Mouse (Mus musculus) adrenal gland, adult 2 months (tissue): ENCODE measurements around the gene Tarbp1. TPM values are rescaled to one million over a fixed set of nuclear protein-coding genes. Genes with fewer than 3 reads are reported as not detected.
"Not testable (repeated sequence)": the region's sequence is repeated elsewhere in the genome, so short reads cannot be mapped to it uniquely, and the experiment has no call there.

Experiments used
- DNase-seq: peaks from one replicate; pipeline ENCODE4 v3.0.0; 2021
- polyA plus RNA-seq: library from polyadenylated mRNA; depleted of rRNA; stranded (reverse); fragments of >200 nt; gene quantifications from 2 replicates; pipeline ENCODE4 v1.2.3, GENCODE M21; 2012; rRNA removed
- total RNA-seq, 2 experiments: library from RNA; stranded (reverse); gene quantifications; 2 replicates each; pipeline ENCODE4 v1.2.3; 2021

Gene Tarbp1
- total and polyA plus RNA-seq, 3 experiments = 4.1 to 5.0 (median 4.8) TPM

DNA sequence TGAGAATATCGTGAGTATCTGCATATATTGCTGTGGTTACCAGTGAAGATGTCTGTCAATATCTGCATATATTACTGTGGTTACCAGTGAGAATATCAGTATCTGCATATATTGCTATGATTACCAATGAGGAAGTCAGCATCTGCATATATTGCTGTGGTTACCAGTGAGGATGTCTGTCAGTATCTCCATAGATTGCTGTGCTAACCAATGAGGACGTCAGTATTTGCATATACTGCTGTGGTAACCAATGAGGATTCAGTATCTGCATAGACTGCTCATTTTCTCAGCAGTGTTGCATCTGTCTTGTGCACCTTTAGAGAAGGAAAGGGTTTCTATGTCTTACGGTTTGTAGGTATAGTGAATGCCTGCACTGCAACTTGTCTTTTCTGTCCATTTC, 54.0 kb downstream of the Tarbp1 start:
- no peak for DNase-seq

DNA sequence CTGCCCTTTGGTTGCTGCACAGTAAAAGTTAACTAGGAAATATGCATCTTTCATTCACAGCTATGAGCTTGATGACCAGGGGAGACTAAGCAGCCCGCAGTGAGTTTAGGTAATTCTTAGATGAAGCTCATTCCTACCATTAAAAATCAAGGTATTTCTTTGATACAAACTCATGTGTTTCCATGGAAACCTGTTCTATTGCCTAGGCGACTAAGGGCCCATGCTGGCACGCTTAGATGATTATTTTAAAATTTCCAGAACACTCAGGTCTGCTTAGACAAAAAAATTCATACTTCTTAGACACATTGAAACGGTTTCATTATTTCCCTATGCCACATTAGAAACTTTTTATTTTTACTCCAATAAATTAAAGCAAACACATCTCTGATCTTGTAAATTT, 69.8 kb downstream of the Tarbp1 start:
- no peak for DNase-seq

DNA sequence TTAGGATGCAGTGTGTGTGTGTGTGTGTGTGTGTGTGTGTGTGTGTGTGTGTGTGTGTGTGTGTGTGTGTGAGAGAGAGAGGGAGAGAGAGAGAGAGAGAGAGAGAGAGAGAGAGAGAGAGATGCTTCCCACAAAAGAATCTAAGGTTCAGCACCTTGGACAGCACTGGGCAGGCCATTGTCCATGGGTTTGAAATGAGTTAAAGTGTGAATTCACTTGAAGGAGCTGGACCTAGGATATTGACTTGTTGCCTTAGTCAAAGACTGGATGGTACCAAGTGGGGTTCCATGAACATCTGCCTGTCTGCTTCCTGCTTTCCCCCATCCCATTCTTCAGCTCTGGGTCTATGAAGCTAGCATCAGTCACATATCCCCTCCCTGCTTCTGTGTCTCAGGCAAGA, 70.3 kb downstream of the Tarbp1 start:
- not testable (repeated sequence) for DNase-seq

DNA sequence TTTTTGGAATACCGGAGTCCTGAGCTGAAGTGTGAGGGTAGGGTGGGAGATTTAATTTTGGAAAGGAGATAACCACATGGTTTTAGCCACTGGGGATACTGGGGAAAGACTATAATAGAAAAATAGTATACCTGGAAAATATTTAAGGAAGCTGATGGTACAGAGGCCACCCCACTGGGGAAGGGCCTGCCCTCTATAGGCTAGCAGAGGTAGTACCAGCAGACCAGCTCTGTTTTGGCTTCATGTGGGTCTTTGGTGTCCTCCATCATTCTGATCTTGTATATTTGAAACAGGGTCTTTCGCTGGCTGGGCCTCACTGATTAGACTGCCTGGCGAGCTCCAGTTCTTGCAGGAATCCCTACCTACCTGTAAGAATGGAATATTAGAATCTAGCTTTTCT, 76.5 kb downstream of the Tarbp1 start:
- DNase-seq = peak; percentile 7

DNA sequence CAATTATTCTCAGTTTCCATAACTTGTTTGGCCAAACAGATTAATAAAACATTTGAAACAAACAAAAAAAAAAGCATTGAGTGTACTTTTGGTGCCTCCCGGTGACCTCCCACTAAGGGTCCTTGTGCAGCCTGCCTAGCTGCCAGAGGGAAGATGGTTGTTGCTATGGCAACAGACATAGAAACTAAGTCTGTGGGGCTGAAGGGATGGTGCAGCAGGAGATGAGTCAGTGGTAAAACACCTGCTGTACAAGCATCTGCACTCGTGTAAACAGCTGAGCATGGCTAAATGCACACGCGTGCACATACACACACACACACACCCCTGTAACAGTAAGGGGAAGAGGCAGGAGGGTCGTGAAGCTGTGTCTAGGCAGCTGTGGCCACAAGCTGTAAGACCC, 78.9 kb downstream of the Tarbp1 start:
- no peak for DNase-seq

DNA sequence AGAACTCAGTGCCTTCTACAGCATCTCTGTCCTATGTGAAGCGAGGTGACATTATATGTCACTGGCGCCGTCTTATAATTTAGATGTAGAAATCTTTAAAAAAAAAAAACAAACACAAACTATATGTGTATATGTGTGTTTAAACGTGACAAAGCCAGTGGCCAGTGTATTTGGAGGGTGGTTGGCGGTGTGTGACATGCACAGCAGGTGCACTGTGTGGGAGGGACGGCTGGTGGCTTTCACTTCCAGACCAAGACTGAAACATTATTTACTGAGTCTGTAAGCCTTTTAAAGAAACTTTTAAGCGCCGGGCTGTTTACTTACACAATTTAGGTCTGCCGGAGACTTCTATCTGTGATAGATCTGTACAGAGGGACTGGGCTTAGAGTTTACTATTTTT, 79.5 kb downstream of the Tarbp1 start:
- DNase-seq = no peak

DNA sequence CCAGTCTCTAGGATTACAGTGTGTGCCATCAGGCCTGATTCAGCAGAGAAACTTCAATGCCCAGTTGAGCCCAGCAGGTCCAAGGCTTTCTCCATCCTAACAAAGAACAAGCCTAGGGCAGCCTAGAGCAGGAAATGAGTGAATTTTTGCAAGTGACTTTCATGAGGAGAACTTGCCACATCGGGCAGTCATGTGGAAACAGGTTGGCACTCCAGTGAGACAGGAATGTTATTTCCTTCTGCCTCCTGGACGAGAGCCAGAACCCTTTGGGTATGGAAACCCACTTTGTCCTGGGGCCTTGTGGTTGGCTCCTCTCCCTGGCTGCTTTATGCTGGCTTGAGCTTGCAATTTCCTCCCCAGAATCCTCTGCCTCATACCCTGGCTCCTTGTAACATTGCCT, 83.3 kb downstream of the Tarbp1 start:
- DNase-seq = no peak

DNA sequence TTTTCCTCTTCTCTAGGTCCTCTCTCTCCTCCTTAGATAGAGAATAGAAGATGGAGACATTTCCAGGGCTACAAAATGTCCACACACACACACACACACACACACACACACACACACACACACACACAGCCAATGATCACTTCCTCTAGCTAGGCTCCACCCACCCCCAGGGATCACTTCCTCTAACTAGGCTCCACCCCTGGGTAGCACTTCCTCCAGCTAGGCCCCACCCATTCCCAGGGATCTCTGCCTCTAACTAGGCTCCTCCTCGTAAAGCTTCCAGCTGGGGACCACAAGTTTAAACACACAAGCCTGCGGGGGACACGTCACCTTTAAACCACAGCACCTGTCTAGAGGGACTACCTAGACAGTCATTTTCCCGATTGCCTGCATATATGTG, 87.3 kb downstream of the Tarbp1 start:
- no peak for DNase-seq

DNA sequence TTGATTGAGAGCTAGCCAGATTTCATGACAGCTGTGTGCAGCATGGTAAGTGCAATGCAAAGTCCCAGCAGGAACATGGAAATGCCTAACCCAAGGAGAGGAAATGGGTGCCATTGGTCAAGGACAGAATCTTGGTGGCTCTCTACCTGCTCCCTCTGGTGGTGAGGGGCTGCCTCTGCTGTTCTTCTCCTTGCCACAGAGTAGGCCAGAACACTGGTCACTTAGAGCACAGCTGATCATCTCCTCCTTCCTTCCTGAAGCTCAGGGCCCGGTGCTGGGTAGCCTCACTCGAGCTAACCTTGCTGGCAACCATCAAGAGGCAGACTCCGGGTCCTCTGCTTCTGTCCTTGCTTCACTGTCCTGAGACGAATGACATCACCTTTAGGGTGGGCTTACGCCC, 92.1 kb downstream of the Tarbp1 start:
- DNase-seq = peak; percentile 31

DNA sequence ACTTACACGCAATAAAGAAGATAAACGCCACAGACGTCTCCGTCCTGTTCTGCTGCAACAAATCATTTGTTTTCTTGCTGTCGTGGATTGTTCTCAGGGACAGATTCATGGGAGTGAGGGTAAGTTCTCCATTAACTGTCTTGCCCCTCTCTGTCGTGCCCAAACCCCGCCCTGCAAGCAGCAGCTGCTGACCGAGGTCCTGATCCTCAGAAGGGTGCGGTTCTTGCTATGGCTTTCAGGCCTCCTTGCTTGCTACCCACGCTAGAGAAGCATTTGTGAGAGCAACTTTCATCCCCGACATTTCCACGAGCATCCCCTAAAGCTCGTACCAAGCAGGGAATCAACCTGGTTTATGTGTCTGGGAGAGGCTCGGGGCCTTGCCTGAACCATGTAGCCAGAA, 92.6 kb downstream of the Tarbp1 start:
- no peak for DNase-seq

DNA sequence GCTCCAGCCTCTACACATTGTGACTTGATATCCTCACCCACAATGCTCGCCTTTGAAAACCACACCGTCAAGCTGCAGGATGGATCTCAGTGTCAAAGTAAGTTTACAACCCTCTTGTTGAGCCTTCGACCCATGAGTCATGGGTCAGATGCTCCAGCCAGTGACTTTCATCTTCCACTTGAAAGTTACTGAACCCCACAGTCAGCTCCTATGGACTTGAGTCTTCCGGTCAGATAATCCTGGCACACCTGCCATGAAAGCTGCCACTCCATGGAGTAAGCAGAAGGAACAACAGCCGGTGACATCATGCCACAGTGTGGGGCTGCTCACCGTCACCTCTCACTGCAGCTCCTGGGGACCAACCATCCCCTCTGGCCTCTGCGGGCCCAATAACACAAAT, 93.6 kb downstream of the Tarbp1 start:
- no peak for DNase-seq

DNA sequence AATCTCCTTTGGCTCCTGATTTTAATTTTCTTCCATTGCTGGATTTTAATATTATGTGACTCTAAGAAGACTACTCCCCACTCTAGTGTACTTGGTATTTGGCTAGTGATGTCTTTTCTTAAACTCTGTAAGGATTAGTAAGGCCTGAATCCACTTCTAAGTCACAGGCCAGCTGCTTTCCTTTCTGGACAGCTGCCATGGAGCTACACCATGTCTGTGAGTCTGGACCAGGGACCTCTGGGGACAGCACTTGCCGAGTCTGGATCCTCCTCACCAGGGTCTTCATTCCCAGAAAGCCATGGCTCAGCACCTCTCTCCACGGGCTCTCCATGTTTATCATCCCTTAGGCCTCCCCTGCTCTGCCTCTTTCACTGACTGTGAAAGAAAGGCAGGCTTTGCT, 94.7 kb downstream of the Tarbp1 start:
- DNase-seq = no peak

DNA sequence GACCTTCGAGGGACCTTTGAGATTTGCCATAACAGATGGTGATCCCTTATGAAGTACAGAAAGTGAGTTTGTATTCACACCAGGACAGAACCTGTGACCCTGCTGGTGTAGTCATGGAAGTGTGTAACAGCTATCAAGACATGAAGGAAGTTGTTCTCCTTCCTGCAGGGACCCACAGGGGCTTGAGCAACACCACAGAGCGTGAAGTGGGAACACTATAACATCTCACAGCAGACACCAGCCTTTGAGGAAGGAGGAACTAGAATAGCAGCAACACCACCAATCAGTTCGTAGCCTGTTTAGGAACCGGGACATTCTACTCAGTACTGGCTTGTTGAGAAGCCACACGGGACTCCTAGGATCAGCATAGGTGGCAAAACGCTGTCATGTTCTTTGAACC, 95.3 kb downstream of the Tarbp1 start:
- no peak for DNase-seq

Other genes starting within 250 kb of the Tarbp1 start
- gene Slc35f3, start 176.5 kb downstream of the Tarbp1 start, total RNA-seq = 1 to 10 TPM in 1 of 2 experiments, under 1 TPM in 1; 0.41 to 1.3 TPM
- gene Slc35f3, start 176.5 kb downstream of the Tarbp1 start, polyA plus RNA-seq = 0.56 and 0.61 TPM in 2 replicates
- 10 to 100 TPM; 25.5 to 37.6 TPM for gene Coa6, start 52.5 kb downstream of the Tarbp1 start, total RNA-seq
- gene Coa6, start 52.5 kb downstream of the Tarbp1 start, polyA plus RNA-seq = 62.6 and 75.9 TPM in 2 replicates
- gene Irf2bp2, start 118.9 kb upstream of the Tarbp1 start, total RNA-seq = 10 to 100 TPM; 89.4 to 92.0 TPM
- 111 and 120 TPM in 2 replicates for gene Irf2bp2, start 118.9 kb upstream of the Tarbp1 start, polyA plus RNA-seq